Mouse (Mus musculus) inflammation-experienced regulatory T-cells, adult 6 months (primary cell): ENCODE data around the gene Tbxa2r. TPM values are rescaled to one million over a fixed set of nuclear protein-coding genes. Genes with fewer than 3 reads are reported as not detected.

ENCODE experiments used
- ATAC-seq: one replicate; pipeline ENCODE4 v1.8.0; 2017
- polyA plus RNA-seq, 3 experiments: library from polyadenylated mRNA; unstranded; fragments of 100-300 nt; shearing (Covaris generic); gene quantifications; one replicate each; pipeline ENCODE4 v1.2.1; 2017

Tbxa2r gene
- polyA plus RNA-seq, 3 experiments from 2014 or later: 10.0 to 21.7 (median 17.0) TPM

- ATAC-seq: no peak
These were observed 18.0 kb downstream of the Tbxa2r start for GRCm38 (mm10) chr10:81346453-81347067.

GRCm38 (mm10) chr10:81349146-81349545, 20.6 kb downstream of the Tbxa2r start:
- no peak for ATAC-seq

- ATAC-seq: no peak
These were observed 21.4 kb downstream of the Tbxa2r start for GRCm38 (mm10) chr10:81349961-81350350.

GRCm38 (mm10) chr10:81350351-81351063, 22.0 kb downstream of the Tbxa2r start, which contains the start of gene Hmg20b:
Hmg20b (minus strand) TSS chr10:81350480.
- peak; percentile 96 for ATAC-seq

GRCm38 (mm10) chr10:81351678-81352291, 23.3 kb downstream of the Tbxa2r start:
- ATAC-seq: no peak

GRCm38 (mm10) chr10:81354738-81355477, 26.4 kb downstream of the Tbxa2r start:
- no peak for ATAC-seq

- no peak for ATAC-seq
These were observed 27.0 kb downstream of the Tbxa2r start for GRCm38 (mm10) chr10:81355533-81355932.

- ATAC-seq: no peak
These were observed 27.9 kb downstream of the Tbxa2r start for GRCm38 (mm10) chr10:81356352-81356990.

GRCm38 (mm10) chr10:81356991-81357844, 28.7 kb downstream of the Tbxa2r start, which contains the start of gene Mfsd12:
Mfsd12 (plus strand) TSS chr10:81357491.
- peak; percentile 97 for ATAC-seq

GRCm38 (mm10) chr10:81358209-81358608, 29.7 kb downstream of the Tbxa2r start:
- ATAC-seq: no peak

GRCm38 (mm10) chr10:81358841-81359240, 30.3 kb downstream of the Tbxa2r start:
- ATAC-seq: no peak

GRCm38 (mm10) chr10:81360721-81361120, 32.2 kb downstream of the Tbxa2r start:
- ATAC-seq: no peak

- ATAC-seq: no peak
These were observed 33.9 kb downstream of the Tbxa2r start for GRCm38 (mm10) chr10:81362336-81362949.

- no peak for ATAC-seq
These were observed 35.2 kb downstream of the Tbxa2r start for GRCm38 (mm10) chr10:81363436-81364346.

GRCm38 (mm10) chr10:81364666-81365065, 36.1 kb downstream of the Tbxa2r start:
- no peak for ATAC-seq

GRCm38 (mm10) chr10:81365073-81365472, 36.5 kb downstream of the Tbxa2r start:
- no peak for ATAC-seq

GRCm38 (mm10) chr10:81365672-81366476, 37.3 kb downstream of the Tbxa2r start, which contains the start of gene 4930404N11Rik:
4930404N11Rik (minus strand) TSS chr10:81365816.
- no peak for ATAC-seq

- ATAC-seq: no peak
These were observed 38.1 kb downstream of the Tbxa2r start for GRCm38 (mm10) chr10:81366477-81367206.
